Mouse (Mus musculus): Measurements from ENCODE around the gene Itpkc. TPM values are rescaled to one million over a fixed set of nuclear protein-coding genes. Genes with fewer than 3 reads are reported as not detected.

The Itpkc gene
- polyA plus RNA-seq, 1 experiment from 2014 or later, result 2.3 TPM

DNA sequence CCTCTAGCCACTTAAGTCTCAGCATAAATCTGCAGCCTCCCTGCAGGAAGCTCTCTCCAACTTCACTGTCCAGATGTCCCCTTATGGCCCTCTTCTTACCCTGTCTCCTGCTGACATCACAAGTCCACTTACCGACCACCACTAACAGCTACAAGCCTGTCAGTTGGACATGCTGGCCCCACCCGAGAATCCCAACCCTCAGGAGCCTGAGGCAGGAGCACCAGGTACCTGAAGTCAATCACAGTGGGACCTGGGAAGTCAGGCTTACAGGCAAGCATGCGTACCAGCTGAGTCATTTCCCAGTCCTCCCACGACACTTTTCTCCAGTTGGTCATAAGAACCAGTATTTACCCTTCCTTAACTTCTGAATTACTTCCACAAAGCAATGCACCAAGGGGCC, 34.7 kb downstream of the Itpkc start:
- no peak for DNase-seq (ENCODE audit: low spot score)

DNA sequence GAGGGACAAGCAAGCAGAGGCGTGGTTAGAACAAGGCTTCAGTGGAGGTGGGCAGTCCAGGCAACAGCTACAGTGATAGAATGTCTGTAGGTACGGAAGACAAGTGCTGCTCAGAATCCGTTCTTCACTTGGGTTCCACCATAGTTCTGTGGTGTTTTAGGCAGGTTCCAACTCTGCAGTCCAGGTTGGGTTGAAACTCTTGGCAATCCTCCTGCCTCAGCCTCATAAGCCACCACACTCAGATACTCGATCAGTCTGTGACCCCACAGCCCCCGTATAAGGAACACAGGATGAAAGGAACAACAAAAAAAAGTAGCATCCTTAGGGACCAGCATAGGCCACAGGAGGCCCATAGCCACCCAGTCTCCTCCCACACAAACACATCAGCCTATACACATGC, 36.0 kb downstream of the Itpkc start:
- no peak for DNase-seq (ENCODE audit: low spot score)

DNA sequence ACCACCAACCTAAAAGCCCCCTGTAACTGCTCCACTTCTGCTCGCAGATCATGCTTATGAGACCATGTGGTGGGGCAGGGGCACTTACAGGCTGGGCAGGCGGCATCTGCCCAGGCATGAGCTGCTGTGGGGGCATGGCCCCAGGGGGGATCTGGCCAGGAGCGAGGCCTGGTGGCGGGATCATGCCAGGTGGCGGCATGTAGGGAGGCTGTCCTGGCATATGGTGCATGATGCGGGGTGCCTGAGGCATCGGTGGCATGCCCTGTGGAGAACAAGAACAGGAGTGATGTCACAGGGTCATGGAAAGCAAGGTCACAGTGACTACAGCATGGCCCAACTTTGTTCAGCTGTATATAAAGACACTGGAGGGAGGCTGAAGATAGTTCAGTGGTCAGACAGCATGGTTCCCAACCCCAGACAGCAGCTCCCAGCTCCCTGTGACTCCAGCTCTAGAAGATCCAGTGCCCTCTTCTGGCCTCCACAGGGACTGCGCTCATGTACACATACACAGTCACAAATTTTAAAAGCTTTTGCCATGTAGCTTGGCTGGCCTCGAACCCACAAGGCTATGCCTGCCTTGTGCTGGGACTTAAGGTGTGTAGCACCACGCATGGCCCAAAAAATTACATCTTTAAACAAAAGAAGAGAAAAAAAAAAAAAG, 39.1 kb downstream of the Itpkc start:
- DNase-seq (ENCODE audit: low spot score), result no peak

DNA sequence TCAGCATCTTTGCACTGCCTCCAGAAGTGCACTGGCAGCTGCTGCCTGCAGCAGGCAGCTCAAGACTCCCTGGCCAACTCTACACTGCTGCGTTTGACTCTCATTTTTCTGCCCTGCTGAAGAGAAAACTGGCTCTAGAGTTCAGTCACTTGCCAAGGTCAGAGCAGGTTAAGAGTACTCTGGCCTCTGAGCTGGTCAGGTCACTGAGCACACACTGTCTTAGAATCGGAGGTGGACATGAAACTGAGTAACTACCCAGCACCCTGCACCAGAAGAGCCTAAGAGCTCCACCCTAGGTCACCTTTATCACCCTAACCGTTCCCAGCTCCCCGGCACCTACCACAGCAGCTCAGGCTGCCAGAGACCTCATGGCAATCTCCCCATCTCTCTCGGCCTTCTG, 42.5 kb downstream of the Itpkc start:
- no peak for DNase-seq (ENCODE audit: low spot score)

DNA sequence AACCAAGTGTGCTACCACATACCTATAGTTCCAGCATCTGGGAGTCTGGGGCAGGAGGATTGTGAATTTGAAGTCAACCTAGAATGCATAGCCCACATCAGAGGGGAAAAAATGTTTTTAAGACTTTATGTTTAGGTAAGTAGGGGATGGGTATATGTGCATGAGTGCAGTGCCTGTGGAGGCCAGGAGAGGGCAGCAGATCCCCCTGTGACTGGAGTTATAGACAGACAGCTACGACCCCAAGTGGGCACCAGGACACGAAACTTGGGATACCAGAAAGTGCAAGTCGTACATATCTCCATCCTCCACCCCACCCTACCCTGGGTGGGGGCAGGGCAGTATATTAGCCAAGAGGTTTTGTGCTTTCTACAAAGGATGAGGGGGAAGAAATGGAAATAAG, 43.5 kb downstream of the Itpkc start:
- peak; percentile 64 for DNase-seq (ENCODE audit: low spot score)

DNA sequence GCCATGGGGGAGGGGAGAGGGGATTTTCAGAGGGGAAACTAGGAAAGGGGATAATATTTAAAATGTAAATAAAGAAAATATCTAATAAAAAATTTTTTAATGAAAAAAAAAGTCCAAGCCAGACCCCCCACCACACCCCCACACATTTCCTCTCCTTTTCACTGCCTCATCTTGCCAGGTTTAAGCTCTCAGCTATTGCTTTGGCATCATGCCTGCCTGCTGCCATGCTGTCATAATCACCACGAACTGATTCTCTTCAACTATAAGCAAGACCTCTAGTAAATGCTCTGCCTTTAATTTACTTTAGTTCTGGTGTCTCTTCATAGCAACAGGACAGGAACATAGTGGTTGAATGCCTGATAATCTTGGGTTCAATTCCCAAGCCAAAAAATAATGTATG, 46.0 kb downstream of the Itpkc start:
- DNase-seq (ENCODE audit: low spot score), result no peak

DNA sequence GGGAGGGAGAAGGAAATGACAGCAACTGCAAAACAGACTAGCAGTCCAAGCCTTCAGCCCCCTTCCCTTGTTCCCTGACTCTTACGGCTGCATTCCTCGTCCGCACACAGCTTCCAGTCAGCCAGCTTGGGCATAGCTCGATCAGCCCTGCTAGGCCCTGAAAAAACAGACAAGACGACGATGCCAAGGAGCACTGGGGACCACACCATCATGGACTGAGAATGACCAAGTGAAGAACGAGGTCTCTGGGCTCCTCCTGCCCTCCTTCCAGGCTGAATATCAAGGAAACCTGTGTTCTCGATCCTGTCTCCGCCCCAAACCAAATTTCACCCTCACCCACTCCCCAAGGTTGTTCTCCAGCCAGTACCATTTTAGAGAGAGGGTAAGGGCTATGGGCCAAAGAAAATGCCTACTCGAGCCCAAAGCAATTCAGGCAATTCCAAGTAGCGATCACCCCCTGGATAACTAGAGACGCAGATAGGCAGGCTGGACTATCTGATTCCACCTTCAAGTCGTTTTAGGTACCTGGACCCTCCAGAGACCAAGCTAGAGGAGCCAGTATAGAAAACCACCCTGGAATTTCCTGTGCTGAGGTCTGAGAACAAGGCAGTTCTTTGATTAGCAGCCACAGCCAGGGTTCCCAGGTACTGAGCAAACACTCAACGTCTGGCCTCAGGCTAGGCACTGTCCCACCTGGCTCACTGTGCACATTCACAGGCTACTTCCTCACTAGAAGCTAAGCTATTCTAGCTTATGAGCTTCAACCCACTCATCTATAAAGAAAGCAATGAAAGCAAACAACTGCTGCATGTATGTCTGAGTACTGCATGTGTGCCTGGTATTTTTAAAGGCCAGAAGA, 47.4 kb downstream of the Itpkc start, which contains the start of the genes Gm21983 and Mia:
TSS of gene Gm21983 (minus strand) at position 250 of the 859 bp plus-strand sequence.
TSS of gene Mia (minus strand) at position 321 of the 859 bp plus-strand sequence.
- no peak for DNase-seq (ENCODE audit: low spot score)

DNA sequence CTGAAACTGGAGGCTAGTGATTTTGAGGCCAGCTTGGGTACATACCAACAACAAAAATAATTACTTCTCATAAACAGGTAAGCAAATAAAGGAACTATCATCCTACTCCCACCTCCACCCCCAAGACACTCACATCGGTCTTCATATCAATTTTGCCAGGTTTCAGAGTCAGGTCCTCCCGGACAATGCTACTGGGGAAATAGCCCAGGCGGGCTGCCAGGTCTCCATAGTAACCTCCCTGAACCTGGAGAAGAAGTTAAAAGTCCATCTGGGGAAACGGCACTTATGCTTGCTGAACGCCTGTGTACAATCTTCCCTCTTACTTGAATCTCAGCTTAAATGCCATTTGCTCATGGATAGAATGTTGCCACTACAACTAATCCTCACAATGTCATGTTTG, 48.4 kb downstream of the Itpkc start:
- no peak for DNase-seq (ENCODE audit: low spot score)

DNA sequence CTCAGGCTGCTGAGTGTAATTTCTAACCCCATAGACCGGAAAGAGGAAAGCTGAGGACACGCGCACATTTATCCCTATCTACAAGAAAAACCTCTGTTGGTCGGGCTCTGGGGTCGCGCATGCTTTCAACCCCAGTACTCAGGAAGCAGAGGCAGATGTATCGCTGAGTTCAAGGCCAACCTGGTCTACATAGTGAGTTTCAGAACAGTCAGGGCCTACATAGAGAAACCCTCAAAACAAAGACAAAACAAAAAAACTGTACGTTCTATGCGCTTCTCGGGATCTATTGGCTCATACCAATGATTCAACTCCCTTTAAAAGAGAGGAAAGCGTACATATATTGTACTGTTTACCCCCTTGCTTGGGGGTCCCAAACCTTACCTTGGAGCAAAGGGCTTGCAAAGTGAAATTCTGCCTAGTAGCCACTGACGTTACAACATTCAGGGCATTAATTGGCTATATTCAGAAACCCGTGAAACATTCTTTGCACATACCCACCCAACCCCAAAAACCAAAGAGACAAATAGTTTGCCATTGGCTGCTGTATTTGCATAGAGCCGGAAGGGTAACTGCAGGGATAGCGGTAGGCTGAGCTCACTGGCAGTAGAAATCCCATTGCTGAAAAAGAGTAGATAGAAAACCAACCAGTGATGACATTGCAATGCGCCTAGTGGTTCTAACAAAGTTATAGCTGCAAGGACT, 49.1 kb downstream of the Itpkc start:
- no peak for DNase-seq (ENCODE audit: low spot score)

DNA sequence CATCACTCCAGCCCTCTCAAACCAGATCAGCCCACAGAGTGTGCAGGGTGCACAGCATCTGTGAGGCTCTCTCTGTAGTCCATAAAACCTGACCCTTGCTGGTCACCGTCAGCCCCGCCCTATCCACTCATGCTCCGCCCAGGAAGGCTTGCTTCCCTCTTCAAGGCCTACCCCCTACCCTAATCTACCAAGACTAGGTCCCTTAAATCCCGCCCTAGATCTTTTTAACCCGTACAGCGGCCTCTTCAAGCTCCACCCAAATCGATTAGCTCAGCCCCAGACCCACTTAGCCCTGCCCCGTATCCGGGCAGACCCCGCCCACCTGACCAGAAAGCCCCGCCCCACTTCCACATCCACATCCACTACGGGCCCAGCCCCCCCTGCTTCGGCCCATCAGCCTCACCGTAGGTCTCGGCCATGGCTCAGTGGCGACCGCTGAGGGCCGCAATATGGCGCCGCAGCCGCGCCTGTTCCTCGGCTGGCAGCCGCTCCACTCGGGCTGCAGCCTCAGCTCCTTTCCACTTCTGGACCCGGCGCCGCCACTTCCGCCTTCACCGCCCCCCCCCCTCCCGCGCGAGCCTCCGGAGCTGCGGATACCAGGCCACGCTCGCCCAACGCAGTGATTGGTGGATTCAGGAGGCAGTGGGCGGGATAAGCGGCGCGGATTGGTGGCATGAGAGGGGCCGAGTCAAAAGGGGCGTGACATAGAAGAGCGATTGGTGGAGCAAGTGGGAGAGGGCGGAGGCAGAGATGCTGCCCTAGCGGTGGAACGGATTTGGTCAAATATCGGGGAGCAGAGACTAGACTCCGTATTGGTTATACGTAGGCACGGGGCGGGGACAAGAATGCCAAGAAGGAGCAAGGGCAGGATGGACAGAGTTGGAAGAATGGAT, 49.9 kb downstream of the Itpkc start, which contains the start of gene Rab4b:
TSS of gene Rab4b (minus strand) at position 573 of the 893 bp plus-strand sequence.
- peak; percentile 99 for DNase-seq (ENCODE audit: low spot score)

DNA sequence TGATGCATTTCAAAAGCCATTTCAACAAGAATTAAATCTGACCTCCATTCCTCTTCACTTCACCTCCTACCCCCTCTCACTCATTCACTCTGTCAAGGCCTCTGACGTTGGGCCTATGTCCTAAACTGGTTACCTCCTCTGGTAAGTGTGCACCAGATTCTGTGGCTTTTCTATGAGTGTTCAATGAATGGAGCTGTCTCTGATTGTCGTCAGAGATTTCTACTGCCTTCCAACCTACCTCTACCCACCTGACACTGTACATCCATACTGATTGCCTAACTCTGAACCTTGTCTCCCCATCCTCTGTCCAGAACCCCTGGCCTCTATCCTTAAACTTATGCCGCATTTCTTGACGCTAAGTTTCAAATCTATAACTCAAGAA, 50.5 kb downstream of the Itpkc start:
- no peak for DNase-seq (ENCODE audit: low spot score)

DNA sequence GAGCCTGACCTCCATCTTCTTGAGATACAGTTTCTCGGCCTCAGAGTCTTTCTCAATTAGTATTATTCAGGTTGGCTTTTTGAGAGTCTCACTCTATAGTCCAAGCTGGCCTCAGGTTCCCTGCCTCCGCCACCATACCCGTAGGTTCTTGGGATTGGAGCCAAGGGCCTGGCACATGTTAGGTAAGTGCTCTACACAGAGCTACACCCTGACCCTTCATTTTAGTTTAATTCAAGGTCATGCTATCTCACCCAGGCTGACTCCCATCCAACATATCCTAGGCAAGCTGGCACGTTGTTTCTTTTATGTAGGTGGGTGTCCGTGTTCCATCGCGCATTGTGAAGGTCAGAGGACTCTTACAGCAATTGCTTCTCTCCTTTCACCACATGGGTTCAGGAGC, 53.6 kb downstream of the Itpkc start:
- DNase-seq (ENCODE audit: low spot score), result no peak

DNA sequence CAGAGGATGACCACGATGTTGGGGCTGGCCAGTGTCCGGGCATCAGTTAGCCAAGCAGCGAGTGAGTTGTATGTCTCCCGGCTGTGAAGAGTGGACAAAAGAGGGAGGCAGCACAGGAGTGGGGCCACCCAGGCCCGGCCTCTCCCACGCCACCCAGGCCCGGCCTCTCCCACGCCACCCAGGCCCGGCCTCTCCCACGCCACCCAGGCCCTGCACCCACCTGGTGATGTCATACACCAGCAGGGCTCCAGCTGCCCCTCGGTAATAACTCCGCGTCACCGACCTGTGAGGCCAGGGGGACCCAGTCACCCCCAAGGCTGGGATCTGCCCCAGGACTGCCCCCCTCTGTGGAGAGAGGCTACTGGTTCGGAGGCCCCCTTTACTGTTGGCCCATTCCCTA, 54.0 kb downstream of the Itpkc start:
- no peak for DNase-seq (ENCODE audit: low spot score)

DNA sequence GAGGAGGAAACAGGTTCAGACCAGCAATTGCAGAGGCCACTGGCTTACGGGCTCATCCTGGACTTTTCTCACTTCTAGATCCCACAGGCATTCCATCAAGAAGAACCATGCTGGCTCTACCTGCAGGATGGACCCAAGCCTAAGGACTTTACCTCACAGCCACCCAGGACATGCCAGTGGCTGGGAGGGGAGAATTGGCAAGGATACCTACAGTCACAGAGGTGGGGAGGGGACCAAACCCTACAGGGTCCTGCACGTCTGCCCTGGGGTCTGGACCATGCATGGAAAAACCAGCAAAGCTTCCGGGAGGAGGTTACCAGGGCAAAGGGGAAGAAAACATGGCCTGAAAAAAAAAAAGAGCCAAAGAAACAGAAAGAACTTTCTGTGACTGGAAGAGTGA, 57.5 kb downstream of the Itpkc start:
- DNase-seq (ENCODE audit: low spot score), result no peak

DNA sequence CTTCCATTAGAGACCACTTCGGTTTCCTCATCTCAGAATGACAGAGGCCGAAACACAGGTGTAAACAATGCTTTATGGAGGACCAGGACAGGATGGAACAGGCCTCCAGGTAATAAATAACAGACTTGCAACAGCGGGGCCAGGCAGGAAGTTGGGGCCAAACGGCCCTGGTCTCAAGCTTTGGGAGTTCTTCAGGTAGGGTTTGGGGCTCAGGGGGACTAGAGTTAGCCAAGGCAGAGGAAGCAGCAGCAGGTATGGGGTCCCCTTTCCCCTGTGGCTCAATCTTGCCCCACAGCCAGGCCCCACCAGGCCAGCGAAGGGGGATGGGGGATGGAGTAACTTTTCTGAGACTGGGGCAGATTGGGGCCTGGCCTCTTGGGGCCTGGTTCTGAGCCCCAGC, 60.1 kb downstream of the Itpkc start:
- DNase-seq (ENCODE audit: low spot score), result no peak

DNA sequence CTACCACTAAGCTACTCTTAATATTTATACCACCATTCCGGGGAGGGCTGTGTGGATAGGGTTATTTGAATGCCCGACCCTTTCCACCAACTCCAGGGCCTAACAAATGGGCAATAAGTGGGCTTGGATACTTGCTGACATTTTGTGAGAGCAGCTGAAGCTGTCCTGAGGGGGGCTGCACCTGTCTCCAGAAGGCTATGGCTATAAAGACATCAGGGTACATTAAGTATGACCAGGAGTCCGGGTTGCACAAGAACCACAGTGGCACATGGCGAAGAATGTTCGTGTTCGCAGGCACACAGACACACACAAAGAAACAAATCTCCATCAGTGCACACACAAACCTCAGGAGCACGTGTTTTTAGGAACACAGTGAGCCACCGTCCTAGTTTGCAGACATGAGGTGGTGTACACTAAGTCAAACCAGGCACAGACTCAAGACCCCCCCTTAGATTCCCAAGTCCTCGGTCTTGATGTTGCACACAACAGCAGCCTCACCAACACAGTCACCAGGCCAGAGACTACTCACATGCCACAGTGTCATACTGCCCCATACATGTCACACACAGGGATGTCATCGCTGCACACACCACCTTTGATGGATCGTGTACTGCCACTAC, 60.9 kb downstream of the Itpkc start:
- DNase-seq (ENCODE audit: low spot score), result no peak

DNA sequence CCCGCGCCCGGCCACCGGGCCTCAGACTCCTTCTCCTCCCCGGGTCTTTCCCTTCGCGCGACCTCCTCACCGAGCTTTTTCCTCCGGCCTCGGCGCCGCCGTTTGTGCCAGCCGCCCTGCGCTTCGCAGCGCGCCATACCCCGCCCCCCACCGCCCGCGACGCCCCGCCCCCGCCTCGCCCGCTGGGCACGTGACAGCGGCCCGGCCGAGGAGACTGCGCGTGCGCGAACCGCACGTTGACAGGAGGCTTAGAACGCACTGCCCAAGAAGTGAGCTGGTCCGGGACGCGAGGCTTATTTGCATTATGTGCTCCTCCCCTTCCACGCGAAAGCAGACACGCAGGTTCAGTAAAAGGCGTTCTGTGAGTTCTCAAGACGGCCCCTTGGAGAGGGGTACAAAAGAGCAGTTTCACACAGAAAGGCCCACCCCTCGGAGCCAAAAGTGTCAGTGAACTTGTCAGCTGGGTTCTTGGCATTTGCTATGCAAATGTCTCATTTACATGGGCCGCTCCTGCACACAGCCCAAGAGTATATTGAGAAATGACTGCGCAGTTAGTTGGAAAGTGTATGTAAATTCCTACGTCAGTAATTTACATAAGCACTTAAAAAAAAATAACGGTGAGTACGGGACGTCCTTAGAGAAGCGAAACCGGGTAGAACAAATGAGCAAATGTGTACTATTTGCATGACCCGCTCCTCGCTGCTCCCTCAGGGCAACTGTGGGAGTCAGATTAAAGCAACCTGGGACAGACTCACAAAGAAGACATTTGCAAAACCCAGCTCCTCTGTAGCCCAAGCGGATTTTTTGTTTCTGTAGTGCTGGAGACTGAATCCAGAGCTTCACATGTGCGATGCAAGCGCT, 61.6 kb downstream of the Itpkc start, which contains the start of gene Egln2:
TSS of gene Egln2 (minus strand) at position 189 of the 861 bp plus-strand sequence.
- peak; percentile 97 for DNase-seq (ENCODE audit: low spot score)

DNA sequence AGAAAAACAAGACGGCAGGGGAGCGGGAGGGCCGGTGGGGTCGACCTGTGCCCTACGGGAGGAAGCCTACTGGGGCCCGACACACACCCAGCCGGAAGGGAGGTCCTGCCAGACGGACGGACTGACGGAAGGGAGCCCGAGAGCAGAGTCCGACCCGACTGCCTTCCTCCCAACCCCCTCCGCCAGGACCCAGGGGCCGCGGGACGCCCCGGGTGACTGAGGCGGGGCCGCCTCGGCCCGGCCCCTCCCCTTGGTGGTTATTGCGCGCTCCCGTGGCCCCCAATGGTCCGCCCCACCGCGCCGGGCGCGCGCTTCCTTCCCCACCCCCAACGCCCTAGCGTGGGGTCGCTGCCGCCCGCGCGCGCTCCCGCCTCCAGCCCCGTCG, 62.2 kb downstream of the Itpkc start:
- DNase-seq (ENCODE audit: low spot score), result peak; percentile 87

DNA sequence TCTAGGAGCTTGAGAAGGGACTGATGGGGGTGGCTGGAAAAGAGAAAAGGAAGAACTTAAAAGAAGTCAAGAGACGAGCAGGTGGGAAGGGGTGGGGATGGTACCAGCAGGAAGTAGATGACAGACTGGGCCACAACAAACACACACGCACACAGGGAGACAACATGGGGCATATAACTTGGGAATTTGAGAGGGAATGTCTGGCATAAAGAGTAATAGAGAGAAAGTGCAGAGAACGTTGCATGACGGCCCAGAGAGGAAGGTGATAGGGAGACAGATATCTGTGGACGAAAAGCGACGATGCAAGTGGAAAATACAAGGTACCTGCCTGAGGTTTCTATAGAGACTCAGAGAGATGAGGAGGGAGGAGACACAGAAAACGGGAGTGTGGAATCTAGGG, 62.8 kb downstream of the Itpkc start:
- DNase-seq (ENCODE audit: low spot score), result peak; percentile 34
